Mouse (Mus musculus) brain, embryonic 14.5 days (tissue): ENCODE results near the gene Zfp382.

ENCODE experiments used
- CTCF ChIP-seq: fragments of 200-500 bp; IDR thresholded peaks from 2 replicates; pipeline ENCODE4 v1.5.1; 2012; ENCODE audit warnings: inconsistent platforms, mild to moderate bottlenecking, moderate library complexity, borderline replicate concordance; ENCODE audit not compliant: insufficient read depth, insufficient read length; ENCODE audit errors: extremely low read depth
- POLR2A ChIP-seq: fragments of 200-500 bp; IDR thresholded peaks from 2 replicates; pipeline ENCODE4 v1.6.1; 2012; ENCODE audit warnings: mild to moderate bottlenecking, inconsistent platforms, borderline replicate concordance; ENCODE audit not compliant: poor library complexity, insufficient read depth, insufficient read length, severe bottlenecking; ENCODE audit errors: extremely low read depth

GRCm38 (mm10) chr7:30095551-30096125, 26.1 kb upstream of the Zfp382 start:
- TF ChIP-seq CTCF (no peak), POLR2A (no peak)
